Mouse (Mus musculus) limb, embryonic 14.5 days (tissue): ENCODE data around the gene Cdh4. TPM values are rescaled to one million over a fixed set of nuclear protein-coding genes. Genes with fewer than 3 reads are reported as not detected.

Experiments
- ATAC-seq: fragments of 200-750 bp; cut with Nextera tagmentation; 2 replicates; pipeline ENCODE4 v1.8.0; 2017; ENCODE audit warnings: low read depth, moderate number of reproducible peaks, moderate TSS enrichment; ENCODE audit not compliant: low FRiP score
- DNase-seq: peaks from one replicate; pipeline ENCODE4 v3.0.0-alpha.2; 2015; ENCODE audit warnings: low spot score
- H3K27ac ChIP-seq: fragments of 300-500 bp; sonication (generic); replicated peaks from 2 replicates; pipeline ENCODE4 v1.5.1; 2014; ENCODE audit warnings: low read depth, mild to moderate bottlenecking, low read length, moderate library complexity, mixed read lengths
- H3K27me3 ChIP-seq: fragments of 300-500 bp; sonication (generic); 2 replicates; pipeline ENCODE4 v1.6.1; 2014; ENCODE audit warnings: low read length, mixed read lengths; ENCODE audit not compliant: control insufficient read depth, insufficient read depth
- H3K36me3 ChIP-seq: fragments of 300-500 bp; sonication (generic); 2 replicates; pipeline ENCODE4 v1.6.1; 2014; ENCODE audit warnings: mild to moderate bottlenecking, low read length, moderate library complexity, mixed read lengths; ENCODE audit not compliant: control insufficient read depth, insufficient read depth
- H3K4me1 ChIP-seq: fragments of 300-500 bp; sonication (generic); 2 replicates; pipeline ENCODE4 v1.6.1; 2014; ENCODE audit warnings: antibody characterized with exemption, low read length, mixed read lengths; ENCODE audit not compliant: control insufficient read depth, insufficient read depth
- H3K4me2 ChIP-seq: fragments of 300-500 bp; sonication (generic); replicated peaks from 2 replicates; pipeline ENCODE4 v1.6.1; 2014; ENCODE audit warnings: low read depth, mild to moderate bottlenecking, low read length, moderate library complexity; ENCODE audit not compliant: severe bottlenecking
- H3K4me3 ChIP-seq: fragments of 300-500 bp; sonication (generic); replicated peaks from 2 replicates; pipeline ENCODE4 v1.5.1; 2014; ENCODE audit warnings: low read length
- H3K9ac ChIP-seq: fragments of 300-500 bp; sonication (generic); 2 replicates; pipeline ENCODE4 v1.6.1; 2014; ENCODE audit warnings: mild to moderate bottlenecking, low read depth, low read length, moderate library complexity; ENCODE audit not compliant: severe bottlenecking
- H3K9me3 ChIP-seq: fragments of 300-500 bp; sonication (generic); 2 replicates; pipeline ENCODE4 v1.6.1; 2016; ENCODE audit warnings: low read length; ENCODE audit not compliant: control insufficient read depth
- POLR2A ChIP-seq: fragments of 200-500 bp; IDR thresholded peaks from 2 replicates; pipeline ENCODE4 v1.8.0; 2012; ENCODE audit warnings: inconsistent platforms, mild to moderate bottlenecking, moderate library complexity, borderline replicate concordance; ENCODE audit not compliant: insufficient read depth, insufficient read length; ENCODE audit errors: extremely low read depth
- WGBS: fragments of 180-500 bp; shearing (Covaris S2); extraction: QIAGEN DNeasy Blood & Tissue Kit; methylation state at CpG from one replicate; pipeline ENCODE4 v1.1.7; 2014; 5-methylcytosine and 5-hydroxymethylcytosine counted together
- polyA plus RNA-seq, 2 experiments: library from polyadenylated mRNA; depleted of rRNA in 1 of 2; stranded (reverse) in 1 of 2; unstranded in 1 of 2; fragments of >200 nt; fragmentation: Nextera tagmentation in 1 of 2; extraction: Ambion mirVana in 1 of 2; gene quantifications; 2 replicates each; pipeline versions ENCODE4 v1.2.1 to v1.2.3; 2012 to 2014

Gene Cdh4
- polyA plus RNA-seq, 2 experiments = 7.5 to 9.0 TPM

GRCm38 (mm10) chr2:179414253-179414652, 28.0 kb upstream of the Cdh4 start:
- Histone ChIP-seq H3K36me3 (no peaks in the 10 kb centered on the region), H3K4me3 (no peak overlapping the region), H3K4me2 (no peak overlapping the region), H3K27me3 (no peaks in the 10 kb centered on the region), H3K9me3 (no peaks in the 10 kb centered on the region), H3K9ac (no peak overlapping the region), H3K4me1 (peaks cover 18% of the 10 kb centered on the region), H3K27ac (no peak overlapping the region)
- TF ChIP-seq POLR2A = no peak
- WGBS = 83% methylated on average over 11 of the region's 11 CpGs
- no peak for DNase-seq
- no peak for ATAC-seq

DNA sequence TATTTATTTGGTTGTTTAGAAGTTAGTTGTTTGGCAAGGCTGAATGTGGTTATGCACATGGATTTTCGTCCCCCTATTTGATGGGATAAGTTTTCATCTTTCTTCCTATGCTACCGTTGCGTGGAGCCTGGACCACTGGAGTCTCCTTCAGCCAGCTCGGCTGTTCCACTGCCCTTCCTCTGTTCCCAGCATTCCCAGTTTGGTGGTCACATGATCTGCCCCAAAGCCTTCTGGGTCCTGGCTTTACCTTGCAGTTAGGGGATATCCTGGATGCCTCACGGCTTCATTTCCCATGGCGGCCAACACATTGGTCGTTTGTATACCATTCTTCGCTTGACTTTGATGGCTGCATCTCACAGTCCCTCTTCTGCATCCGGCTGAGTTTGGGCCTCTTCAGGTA, 27.5 kb upstream of the Cdh4 start:
- no peak overlapping the region for H3K4me2 ChIP-seq
- H3K27ac ChIP-seq = no peak overlapping the region
- H3K9me3 ChIP-seq = no peaks in the 10 kb centered on the region
- H3K4me3 ChIP-seq = no peak overlapping the region
- no peak for DNase-seq
- H3K9ac ChIP-seq = no peak overlapping the region
- no peak for ATAC-seq
- peaks cover 18% of the 10 kb centered on the region for H3K4me1 ChIP-seq
- no peaks in the 10 kb centered on the region for H3K36me3 ChIP-seq
- no peak for TF ChIP-seq POLR2A
- WGBS = 89% methylated on average over 9 of the region's 9 CpGs
- H3K27me3 ChIP-seq = no peaks in the 10 kb centered on the region

- DNase-seq = peak; percentile 70
- WGBS = 20% methylated on average over 8 of the region's 8 CpGs
- Histone ChIP-seq H3K4me1 (peaks cover 18% of the 10 kb centered on the region), H3K27ac (no peak overlapping the region), H3K4me2 (0 out of 2 replicates have a peak overlapping the region, but pooled peaks have one; percentile 13), H3K4me3 (no peak overlapping the region), H3K9me3 (no peaks in the 10 kb centered on the region), H3K27me3 (no peaks in the 10 kb centered on the region), H3K9ac (no peak overlapping the region), H3K36me3 (no peaks in the 10 kb centered on the region)
- ATAC-seq = peak; percentile 67
- no peak for TF ChIP-seq POLR2A
Observed at GRCm38 (mm10) chr2:179415892-179416403, 26.3 kb upstream of the Cdh4 start.

DNA sequence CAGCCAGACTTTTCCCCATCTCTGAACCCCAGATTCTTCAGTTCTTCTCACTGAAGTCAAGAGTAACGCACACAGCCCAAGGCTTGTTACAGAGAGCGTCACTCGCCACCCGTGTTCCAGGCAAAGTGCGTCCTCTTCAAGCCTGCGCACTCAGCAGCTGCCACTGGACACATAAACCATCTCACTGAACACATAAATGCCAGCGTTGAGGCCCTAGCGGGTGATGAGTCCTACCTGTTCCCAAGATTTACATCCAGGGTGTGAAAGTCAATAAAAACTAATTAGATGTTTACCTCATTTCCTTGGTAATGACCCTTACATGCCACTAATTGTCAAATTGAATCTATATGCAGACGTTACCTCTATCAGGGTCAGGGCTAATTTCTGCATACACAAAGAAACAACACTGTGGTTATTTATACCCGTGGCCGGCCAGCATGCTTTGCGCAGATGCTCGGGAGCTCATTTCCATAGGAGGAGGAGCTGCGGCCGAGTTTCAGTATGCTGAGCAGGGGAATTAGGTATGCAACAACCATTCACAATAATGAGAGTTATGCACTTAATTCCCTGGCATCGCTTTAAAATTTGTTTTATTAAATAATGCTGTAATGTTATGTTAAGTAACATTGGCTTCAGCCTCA, 25.5 kb upstream of the Cdh4 start:
- ATAC-seq (no peak), DNase-seq (no peak)
- Histone ChIP-seq H3K4me1 (peaks cover 18% of the 10 kb centered on the region), H3K4me3 (no peak overlapping the region), H3K4me2 (no peak overlapping the region), H3K36me3 (no peaks in the 10 kb centered on the region), H3K27ac (no peak overlapping the region), H3K27me3 (no peaks in the 10 kb centered on the region), H3K9ac (no peak overlapping the region), H3K9me3 (no peaks in the 10 kb centered on the region)
- 54% methylated on average over 16 of the region's 16 CpGs for WGBS
- TF ChIP-seq POLR2A = no peak

DNA sequence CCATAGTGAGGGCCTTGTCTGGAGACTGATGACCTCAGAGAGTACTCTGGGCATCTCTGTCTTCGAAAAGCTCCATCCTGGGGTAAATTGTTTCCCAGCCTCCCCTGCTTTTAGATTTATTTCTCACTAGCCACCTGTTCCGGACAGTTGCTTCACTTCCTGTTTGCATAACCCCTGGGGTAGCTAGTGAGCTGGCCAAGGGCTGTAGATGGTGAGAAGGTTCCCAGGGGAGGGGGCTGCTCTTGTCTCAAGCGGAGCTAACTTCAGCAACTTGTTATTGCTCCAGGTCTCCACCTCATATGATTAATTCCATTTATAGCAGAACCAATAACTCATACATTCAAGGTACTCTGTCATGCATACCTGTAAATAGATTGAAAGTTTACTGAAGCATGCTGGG, 16.6 kb upstream of the Cdh4 start:
- Histone ChIP-seq H3K4me3 (no peak overlapping the region), H3K9me3 (no peaks in the 10 kb centered on the region), H3K4me1 (no peaks in the 10 kb centered on the region), H3K27ac (no peak overlapping the region), H3K27me3 (no peaks in the 10 kb centered on the region), H3K4me2 (no peak overlapping the region), H3K9ac (no peak overlapping the region), H3K36me3 (no peaks in the 10 kb centered on the region)
- TF ChIP-seq POLR2A = no peak
- no peak for ATAC-seq
- DNase-seq = no peak
- WGBS = 67% methylated on average over 3 of the region's 3 CpGs

DNA sequence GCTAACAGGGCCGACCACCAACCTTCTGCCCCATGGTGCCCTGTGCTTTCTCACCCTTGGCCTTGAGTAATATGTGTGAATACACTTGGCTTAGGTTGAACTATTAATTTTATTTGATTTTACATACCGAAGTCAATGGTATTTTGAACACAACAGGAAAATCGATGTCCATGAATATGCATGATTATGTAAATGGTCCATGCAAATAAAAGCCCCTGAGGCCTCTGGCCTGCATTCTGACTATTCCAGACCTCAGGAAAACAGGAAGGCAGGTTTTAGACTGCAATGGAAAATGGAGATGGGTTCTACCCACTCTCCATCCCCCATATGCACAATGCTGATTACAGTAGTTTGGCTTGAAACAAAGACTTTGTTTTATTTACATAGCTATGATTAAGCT, 13.3 kb upstream of the Cdh4 start:
- Histone ChIP-seq H3K4me3 (no peak overlapping the region), H3K27ac (no peak overlapping the region), H3K4me2 (no peak overlapping the region), H3K9ac (no peak overlapping the region), H3K27me3 (no peaks in the 10 kb centered on the region), H3K36me3 (no peaks in the 10 kb centered on the region), H3K4me1 (no peaks in the 10 kb centered on the region), H3K9me3 (no peaks in the 10 kb centered on the region)
- no peak for ATAC-seq
- WGBS = 82% methylated on average over 3 of the region's 3 CpGs
- no peak for DNase-seq
- no peak for TF ChIP-seq POLR2A
